Mouse (Mus musculus) cerebellum, adult 2 months (tissue): ENCODE results near the gene Gm20403.

Experiments used
- CTCF ChIP-seq: fragments of 200-500 bp; IDR thresholded peaks from 2 replicates; pipeline ENCODE4 v1.5.1; 2011; ENCODE audit warnings: low read depth, mild to moderate bottlenecking, control low read depth, low read length, moderate library complexity, borderline replicate concordance; ENCODE audit not compliant: insufficient read depth
- POLR2A ChIP-seq: fragments of 200-500 bp; IDR thresholded peaks from 2 replicates; pipeline ENCODE4 v1.6.1; 2011; ENCODE audit warnings: low read length, control low read depth, borderline replicate concordance; ENCODE audit not compliant: insufficient read depth

GRCm38 (mm10) chr12:55004396-55004795 is 18.1 kb upstream of the Gm20403 start:
- TF ChIP-seq POLR2A (no peak), CTCF (no peak)
